Mouse (Mus musculus) liver, postnatal 0 days (tissue): ENCODE data around the gene Klhl11.

Experiments used
- CTCF ChIP-seq: sonication (generic); IDR thresholded peaks from 2 replicates; pipeline ENCODE4 v1.5.1; 2016; ENCODE audit warnings: antibody characterized with exemption, low read depth
- EP300 ChIP-seq: IDR thresholded peaks from 2 replicates; pipeline ENCODE4 v1.6.1; 2016; ENCODE audit warnings: antibody characterized with exemption, low read depth, mild to moderate bottlenecking

- no peak for TF ChIP-seq CTCF
- TF ChIP-seq EP300, result no peak
Observed at GRCm38 (mm10) chr11:100513716-100514115, 41.2 kb upstream of the Klhl11 start.
